Mouse (Mus musculus) small intestine, adult 10 weeks (tissue): ENCODE data around the gene Doc2g. TPM values are rescaled to one million over a fixed set of nuclear protein-coding genes. Genes with fewer than 3 reads are reported as not detected.

Experiments
- polyA plus RNA-seq: library from polyadenylated mRNA; stranded (reverse); fragments of 350-450 nt; fragmentation: Illumina TruSeq; extraction: RNeasy Lipid Tissue Mini Kit (QIAGEN cat#74804); gene quantifications from one replicate; pipeline ENCODE4 v1.2.3, GENCODE M21; 2014; ENCODE audit warnings: low replicate concordance

Doc2g gene
- not detected for polyA plus RNA-seq

DNA sequence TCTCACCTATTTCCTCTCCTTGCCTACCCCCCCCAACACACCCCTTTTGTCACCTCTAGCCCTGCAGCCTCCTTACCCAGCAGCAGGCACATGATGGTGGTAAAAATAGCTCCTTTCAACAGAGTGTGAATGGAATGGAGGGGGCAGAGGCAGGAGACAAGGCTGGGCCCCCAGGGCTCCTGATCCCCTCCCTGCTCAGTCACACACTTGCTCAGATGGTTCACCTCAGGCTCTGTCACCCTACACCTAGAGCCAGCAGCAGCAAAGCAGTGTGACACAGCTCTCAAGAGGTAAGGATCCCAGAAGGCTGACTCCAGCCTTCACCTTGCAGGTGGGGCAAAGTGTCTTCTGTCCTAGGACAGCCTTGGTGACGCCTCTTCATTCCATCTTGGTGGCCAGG lies at the start of gene Doc2g:
Doc2g (plus strand) TSS at position 202 of the 400 bp plus-strand sequence.

GRCm38 (mm10) chr19:3958470-3958869 lies 44.6 kb upstream of the Doc2g start, which contains the start of gene Aldh3b3:
Gene Aldh3b3 (plus strand): TSS chr19:3958645.

GRCm38 (mm10) chr19:3972229-3972628 lies 30.9 kb upstream of the Doc2g start, which contains the start of gene Aldh3b2:
Gene Aldh3b2 (plus strand): TSS chr19:3972328.

DNA sequence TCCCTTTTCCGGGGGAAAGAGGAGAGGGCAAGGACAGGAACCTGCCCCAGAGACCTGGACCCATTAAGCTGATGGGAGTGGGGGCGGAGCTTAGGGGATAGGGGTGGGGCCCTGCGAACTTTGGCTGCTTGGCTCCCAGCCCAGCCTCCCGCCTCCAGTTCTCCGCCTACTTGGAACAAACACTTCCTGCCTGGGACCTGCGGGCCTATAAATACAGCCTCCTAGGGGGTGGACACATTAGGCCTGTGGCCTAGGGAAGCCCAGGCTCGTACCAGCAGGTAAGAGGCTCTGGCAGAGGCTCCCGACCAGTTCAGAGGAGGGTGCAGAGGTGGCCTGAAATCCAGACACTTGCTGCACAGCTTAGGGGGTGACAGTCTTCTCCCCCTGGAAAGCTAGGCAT lies 16.8 kb upstream of the Doc2g start, which contains the start of gene Acy3:
Acy3 (plus strand) TSS at position 237 of the 400 bp plus-strand sequence.

GRCm38 (mm10) chr19:3992416-3992815 lies 10.7 kb upstream of the Doc2g start, which contains the start of gene Tbx10:
Gene Tbx10 (plus strand): TSS chr19:3992752.

GRCm38 (mm10) chr19:4000119-4000900 lies 2.8 kb upstream of the Doc2g start, which contains the start of the genes Nudt8 and Gm49405:
Gene Nudt8 (plus strand): TSS chr19:4000580.
Gene Gm49405 (plus strand): TSS chr19:4000626.

GRCm38 (mm10) chr19:4012432-4013022 lies 9.4 kb downstream of the Doc2g start, which contains the start of gene Ndufv1:
Gene Ndufv1 (minus strand): TSS chr19:4012806.

GRCm38 (mm10) chr19:4037788-4038232 lies 34.7 kb downstream of the Doc2g start, which contains the start of gene Gstp1:
Gene Gstp1 (minus strand): TSS chr19:4037985.

GRCm38 (mm10) chr19:4045966-4046865 lies 43.1 kb downstream of the Doc2g start, which contains the start of gene Gstp2:
Gene Gstp2 (minus strand): TSS chr19:4046023.

Other genes with a start within 250 kb of the Doc2g start
- gene Kmt5b, start 235.9 kb upstream of the Doc2g start, polyA plus RNA-seq, result 149 TPM
- 266 TPM for gene Chka, start 151.5 kb upstream of the Doc2g start, polyA plus RNA-seq
- 1.8 TPM for gene Tcirg1, start 96.2 kb upstream of the Doc2g start, polyA plus RNA-seq
- 0.63 TPM for gene Ndufs8, start 90.5 kb upstream of the Doc2g start, polyA plus RNA-seq
- 1.9 TPM for gene Aldh3b1, start 73.5 kb upstream of the Doc2g start, polyA plus RNA-seq
- gene Unc93b1, start 68.1 kb upstream of the Doc2g start, polyA plus RNA-seq, result 0.33 TPM
- not detected for gene Aldh3b3, start 44.7 kb upstream of the Doc2g start, polyA plus RNA-seq
- not detected for gene Aldh3b2, start 31.0 kb upstream of the Doc2g start, polyA plus RNA-seq
- 5.0 TPM for gene Acy3, start 16.7 kb upstream of the Doc2g start, polyA plus RNA-seq
- not detected for gene Tbx10, start 10.6 kb upstream of the Doc2g start, polyA plus RNA-seq
- not detected for gene Nudt8, start 2.7 kb upstream of the Doc2g start, polyA plus RNA-seq
- 0.19 TPM for gene Gm49405, start 2.7 kb upstream of the Doc2g start, polyA plus RNA-seq
- gene Ndufv1, start 9.5 kb downstream of the Doc2g start, polyA plus RNA-seq, result 2.5 TPM
- 15.3 TPM for gene Gstp1, start 34.7 kb downstream of the Doc2g start, polyA plus RNA-seq
- 8.5 TPM for gene Gstp2, start 42.7 kb downstream of the Doc2g start, polyA plus RNA-seq
- not detected for gene Gstp3, start 56.3 kb downstream of the Doc2g start, polyA plus RNA-seq
- not detected for gene Cabp2, start 78.3 kb downstream of the Doc2g start, polyA plus RNA-seq
- 2.9 TPM for gene Cdk2ap2, start 93.9 kb downstream of the Doc2g start, polyA plus RNA-seq
- 0.93 TPM for gene Pitpnm1, start 96.7 kb downstream of the Doc2g start, polyA plus RNA-seq
- not detected for gene Aip, start 122.5 kb downstream of the Doc2g start, polyA plus RNA-seq
- not detected for gene Gpr152, start 136.5 kb downstream of the Doc2g start, polyA plus RNA-seq
- gene Cabp4, start 140.7 kb downstream of the Doc2g start, polyA plus RNA-seq, result 0.71 TPM
- 9.9 TPM for gene Coro1b, start 145.3 kb downstream of the Doc2g start, polyA plus RNA-seq
- 1.9 TPM for gene Ptprcap, start 150.3 kb downstream of the Doc2g start, polyA plus RNA-seq
- gene Rps6kb2, start 160.0 kb downstream of the Doc2g start, polyA plus RNA-seq, result 1.9 TPM
- gene Carns1, start 172.2 kb downstream of the Doc2g start, polyA plus RNA-seq, result 0.67 TPM
- gene Tbc1d10c, start 188.0 kb downstream of the Doc2g start, polyA plus RNA-seq, result 0.56 TPM
- gene Ppp1ca, start 188.8 kb downstream of the Doc2g start, polyA plus RNA-seq, result 39.0 TPM
- 1.7 TPM for gene Rad9a, start 198.3 kb downstream of the Doc2g start, polyA plus RNA-seq
- gene Clcf1, start 210.9 kb downstream of the Doc2g start, polyA plus RNA-seq, result 0.33 TPM
- not detected for gene AC109138.7, start 211.0 kb downstream of the Doc2g start, polyA plus RNA-seq
- not detected for gene Pold4, start 228.6 kb downstream of the Doc2g start, polyA plus RNA-seq